Mouse (Mus musculus) stomach, embryonic 14.5 days (tissue): ENCODE data around the gene Arhgap31. TPM values are rescaled to one million over a fixed set of nuclear protein-coding genes. Genes with fewer than 3 reads are reported as not detected.

Experiments
- ATAC-seq: fragments of 200-750 bp; cut with Nextera tagmentation; 2 replicates; pipeline ENCODE4 v1.8.0; 2017; ENCODE audit warnings: low read depth, moderate TSS enrichment; ENCODE audit not compliant: insufficient number of reproducible peaks, insufficient read depth, low FRiP score
- H3K27ac ChIP-seq: fragments of 300-500 bp; sonication (generic); 2 replicates; pipeline ENCODE4 v1.5.1; 2014; ENCODE audit warnings: mild to moderate bottlenecking, low read length, moderate library complexity, mixed read lengths
- H3K27me3 ChIP-seq: fragments of 300-500 bp; sonication (generic); 2 replicates; pipeline ENCODE4 v1.6.1; 2014; ENCODE audit warnings: low read length, control low read depth, mixed read lengths; ENCODE audit not compliant: control insufficient read depth, insufficient read depth
- H3K36me3 ChIP-seq: fragments of 300-500 bp; sonication (generic); 2 replicates; pipeline ENCODE4 v1.6.1; 2014; ENCODE audit warnings: mild to moderate bottlenecking, control low read depth, low read length, moderate library complexity, mixed read lengths; ENCODE audit not compliant: control insufficient read depth, insufficient read depth
- H3K4me1 ChIP-seq: fragments of 300-500 bp; sonication (generic); 2 replicates; pipeline ENCODE4 v1.6.1; 2014; ENCODE audit warnings: low read length, control low read depth, mixed read lengths; ENCODE audit not compliant: control insufficient read depth, insufficient read depth
- H3K4me2 ChIP-seq: fragments of 300-500 bp; sonication (generic); replicated peaks from 2 replicates; pipeline ENCODE4 v1.6.1; 2014; ENCODE audit warnings: low read depth, low read length, control low read depth
- H3K4me3 ChIP-seq: fragments of 300-500 bp; sonication (generic); 2 replicates; pipeline ENCODE4 v1.5.1; 2014; ENCODE audit warnings: low read depth, low read length, control low read depth
- H3K9ac ChIP-seq: fragments of 300-500 bp; sonication (generic); replicated peaks from 2 replicates; pipeline ENCODE4 v1.6.1; 2014; ENCODE audit warnings: low read depth, mild to moderate bottlenecking, control low read depth, low read length, moderate library complexity, mixed read lengths
- H3K9me3 ChIP-seq: fragments of 300-500 bp; sonication (generic); 2 replicates; pipeline ENCODE4 v1.6.1; 2016; ENCODE audit warnings: low read depth, low read length, control low read depth; ENCODE audit not compliant: control insufficient read depth
- WGBS: fragments of 180-500 bp; shearing (Covaris S2); extraction: QIAGEN DNeasy Blood & Tissue Kit; methylation state at CpG from one replicate; pipeline ENCODE4 v1.1.7; 2014; 5-methylcytosine and 5-hydroxymethylcytosine counted together
- polyA plus RNA-seq: library from polyadenylated mRNA; unstranded; fragments of >200 nt; fragmentation: Nextera tagmentation; extraction: Ambion mirVana; gene quantifications from 2 replicates; pipeline ENCODE4 v1.2.1, GENCODE M21; 2014

The Arhgap31 gene
- polyA plus RNA-seq, 1 experiment from 2014 or later: 14.8 TPM

GRCm38 (mm10) chr16:38713404-38714258 is 557 bp upstream of the Arhgap31 start:
- Histone ChIP-seq H3K4me1 (no peaks in the 10 kb centered on the region), H3K9me3 (no peaks in the 10 kb centered on the region), H3K9ac (peak overlapping the region; percentile 52; the same call in 1 of the 2 replicates), H3K4me2 (peak overlapping the region; percentile 71), H3K27ac (peak overlapping the region; percentile 94), H3K4me3 (peak overlapping the region; percentile 61), H3K27me3 (no peaks in the 10 kb centered on the region), H3K36me3 (no peaks in the 10 kb centered on the region)
- 13% methylated on average over 17 of the region's 17 CpGs for WGBS
- ATAC-seq: peak; percentile 60

GRCm38 (mm10) chr16:38712105-38712504 is 969 bp downstream of the Arhgap31 start:
- 2% methylated on average over 12 of the region's 12 CpGs for WGBS
- no peaks in the 10 kb centered on the region for H3K27me3 ChIP-seq
- peak overlapping the region; percentile 71 for H3K4me2 ChIP-seq
- H3K9me3 ChIP-seq: no peaks in the 10 kb centered on the region
- peak overlapping the region; percentile 52 for H3K9ac ChIP-seq
- no peaks in the 10 kb centered on the region for H3K4me1 ChIP-seq
- no peaks in the 10 kb centered on the region for H3K36me3 ChIP-seq
- H3K27ac ChIP-seq: peak overlapping the region; percentile 94; the same call in 1 of the 2 replicates
- H3K4me3 ChIP-seq: peak overlapping the region; percentile 61
- no peak for ATAC-seq

GRCm38 (mm10) chr16:38711245-38711644 is 1.8 kb downstream of the Arhgap31 start:
- Histone ChIP-seq H3K4me2 (peak overlapping the region; percentile 71), H3K4me1 (no peaks in the 10 kb centered on the region), H3K27me3 (no peaks in the 10 kb centered on the region), H3K36me3 (no peaks in the 10 kb centered on the region), H3K4me3 (peak overlapping the region; percentile 61; the same call in 1 of the 2 replicates), H3K9ac (no peak overlapping the region), H3K9me3 (no peaks in the 10 kb centered on the region), H3K27ac (no peak overlapping the region)
- ATAC-seq: no peak
- WGBS: 42% methylated on average over 4 of the region's 4 CpGs

- ATAC-seq: no peak
- 62% methylated on average over 7 of the region's 7 CpGs for WGBS
- Histone ChIP-seq H3K4me2 (no peak overlapping the region), H3K4me1 (no peaks in the 10 kb centered on the region), H3K36me3 (no peaks in the 10 kb centered on the region), H3K27me3 (no peaks in the 10 kb centered on the region), H3K4me3 (no peak overlapping the region), H3K27ac (no peak overlapping the region), H3K9ac (no peak overlapping the region), H3K9me3 (no peaks in the 10 kb centered on the region)
Measured at GRCm38 (mm10) chr16:38708962-38709520, 4.0 kb downstream of the Arhgap31 start.

GRCm38 (mm10) chr16:38706782-38707181 is 6.3 kb downstream of the Arhgap31 start:
- no peak overlapping the region for H3K4me3 ChIP-seq
- no peak overlapping the region for H3K4me2 ChIP-seq
- no peaks in the 10 kb centered on the region for H3K27me3 ChIP-seq
- no peaks in the 10 kb centered on the region for H3K4me1 ChIP-seq
- no peak overlapping the region for H3K9ac ChIP-seq
- H3K27ac ChIP-seq: no peak overlapping the region
- 69% methylated on average over 7 of the region's 7 CpGs for WGBS
- no peak for ATAC-seq
- no peaks in the 10 kb centered on the region for H3K36me3 ChIP-seq
- no peaks in the 10 kb centered on the region for H3K9me3 ChIP-seq

GRCm38 (mm10) chr16:38705531-38706281 is 7.4 kb downstream of the Arhgap31 start:
- no peaks in the 10 kb centered on the region for H3K27me3 ChIP-seq
- no peak overlapping the region for H3K4me2 ChIP-seq
- no peaks in the 10 kb centered on the region for H3K9me3 ChIP-seq
- H3K27ac ChIP-seq: no peak overlapping the region
- no peak overlapping the region for H3K9ac ChIP-seq
- WGBS: 64% methylated on average over 9 of the region's 9 CpGs
- ATAC-seq: no peak
- H3K4me1 ChIP-seq: 0 out of 2 replicates have a peak, but pooled peaks cover 1% of the 10 kb centered on the region
- no peak overlapping the region for H3K4me3 ChIP-seq
- H3K36me3 ChIP-seq: no peaks in the 10 kb centered on the region

- no peak overlapping the region for H3K27ac ChIP-seq
- H3K4me1 ChIP-seq: 0 out of 2 replicates have a peak, but pooled peaks cover 5% of the 10 kb centered on the region
- no peak overlapping the region for H3K4me2 ChIP-seq
- no peak overlapping the region for H3K9ac ChIP-seq
- no peaks in the 10 kb centered on the region for H3K9me3 ChIP-seq
- ATAC-seq: no peak
- no peaks in the 10 kb centered on the region for H3K36me3 ChIP-seq
- H3K4me3 ChIP-seq: no peak overlapping the region
- H3K27me3 ChIP-seq: no peaks in the 10 kb centered on the region
- WGBS: 51% methylated on average over 6 of the region's 6 CpGs
Measured at GRCm38 (mm10) chr16:38703501-38703900, 9.6 kb downstream of the Arhgap31 start.

- no peak overlapping the region for H3K4me2 ChIP-seq
- no peak overlapping the region for H3K9ac ChIP-seq
- ATAC-seq: no peak
- H3K36me3 ChIP-seq: no peaks in the 10 kb centered on the region
- H3K9me3 ChIP-seq: no peaks in the 10 kb centered on the region
- no peak overlapping the region; the same call in 1 of the 2 replicates for H3K27ac ChIP-seq
- H3K4me3 ChIP-seq: no peak overlapping the region
- WGBS: 86% methylated on average over 3 of the region's 3 CpGs
- H3K27me3 ChIP-seq: no peaks in the 10 kb centered on the region
- H3K4me1 ChIP-seq: 0 out of 2 replicates have a peak, but pooled peaks cover 5% of the 10 kb centered on the region
Measured at GRCm38 (mm10) chr16:38702316-38702715, 10.8 kb downstream of the Arhgap31 start.
